Mouse (Mus musculus) stomach, postnatal 0 days (tissue): ENCODE results near the gene Aatk. TPM values are rescaled to one million over a fixed set of nuclear protein-coding genes. Genes with fewer than 3 reads are reported as not detected.

Experiments
- ATAC-seq: fragments of 200-750 bp; cut with Nextera tagmentation; 2 replicates; pipeline ENCODE4 v1.8.0; 2017; ENCODE audit not compliant: low FRiP score, low TSS enrichment
- DNase-seq: peaks from one replicate; pipeline ENCODE4 v3.0.0-alpha.2; 2016; ENCODE audit warnings: low spot score
- H3K27ac ChIP-seq: fragments of 300-500 bp; sonication (generic); replicated peaks from 2 replicates; pipeline ENCODE4 v1.5.1; 2014; ENCODE audit warnings: mild to moderate bottlenecking, control low read depth
- H3K27me3 ChIP-seq: fragments of 300-500 bp; sonication (generic); 2 replicates; pipeline ENCODE4 v1.6.1; 2014; ENCODE audit warnings: low read length; ENCODE audit not compliant: control insufficient read depth, insufficient read depth
- H3K36me3 ChIP-seq: fragments of 300-500 bp; sonication (generic); 2 replicates; pipeline ENCODE4 v1.6.1; 2014; ENCODE audit warnings: low read length, mixed read lengths; ENCODE audit not compliant: control insufficient read depth, insufficient read depth
- H3K4me1 ChIP-seq: fragments of 300-500 bp; sonication (generic); replicated peaks from 2 replicates; pipeline ENCODE4 v1.6.1; 2014; ENCODE audit warnings: antibody characterized with exemption; ENCODE audit not compliant: control insufficient read depth, insufficient read depth
- H3K4me2 ChIP-seq: fragments of 300-500 bp; sonication (generic); replicated peaks from 2 replicates; pipeline ENCODE4 v1.6.1; 2014; ENCODE audit warnings: low read depth, mild to moderate bottlenecking, control low read depth, moderate library complexity
- H3K4me3 ChIP-seq: fragments of 300-500 bp; sonication (generic); 2 replicates; pipeline ENCODE4 v1.5.1; 2014; ENCODE audit warnings: low read depth, low read length, control low read depth
- H3K9ac ChIP-seq: fragments of 300-500 bp; sonication (generic); 2 replicates; pipeline ENCODE4 v1.6.1; 2014; ENCODE audit warnings: mild to moderate bottlenecking, low read length, control low read depth, mixed read lengths
- H3K9me3 ChIP-seq: fragments of 300-500 bp; sonication (generic); 2 replicates; pipeline ENCODE4 v1.6.1; 2016; ENCODE audit warnings: low read length; ENCODE audit not compliant: control insufficient read depth
- CTCF ChIP-seq: IDR thresholded peaks from 2 replicates; pipeline ENCODE4 v1.5.1; 2016; ENCODE audit warnings: antibody characterized with exemption, low read depth, mild to moderate bottlenecking, moderate library complexity
- EP300 ChIP-seq: optimal IDR thresholded peaks from 2 replicates; pipeline ENCODE3; 2016; ENCODE audit warnings: antibody characterized with exemption
- WGBS: fragments of 180-500 bp; shearing (Covaris S2); extraction: QIAGEN DNeasy Blood & Tissue Kit; methylation state at CpG from one replicate; pipeline ENCODE4 v1.1.7; 2014; 5-methylcytosine and 5-hydroxymethylcytosine counted together
- polyA plus RNA-seq: library from polyadenylated mRNA; unstranded; fragments of >200 nt; fragmentation: Nextera tagmentation; extraction: Ambion mirVana; gene quantifications from 2 replicates; pipeline ENCODE4 v1.2.1, GENCODE M21; 2015

The Aatk gene
- polyA plus RNA-seq, 1 experiment from 2014 or later, result 1.6 TPM

DNA sequence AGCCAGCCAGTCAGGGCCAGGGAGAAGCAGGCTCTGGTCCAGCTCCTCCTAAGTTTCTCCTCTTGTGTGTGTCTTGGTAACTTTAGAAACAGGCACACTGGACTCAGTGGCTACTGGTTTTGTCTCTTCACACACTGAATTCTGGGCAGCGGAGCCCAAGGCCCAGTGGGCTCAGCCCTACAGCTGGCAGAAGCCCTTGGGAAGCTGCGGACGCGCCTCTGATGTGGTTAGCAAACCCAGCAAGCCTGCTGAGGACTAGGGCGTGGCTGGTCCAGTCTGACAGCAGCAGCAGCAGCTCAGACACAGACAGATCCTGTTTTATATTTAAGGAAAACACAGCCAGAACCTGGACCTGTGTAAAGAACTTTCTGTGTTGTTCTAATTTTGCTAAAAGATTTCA, 44.9 kb downstream of the Aatk start:
- H3K9me3 ChIP-seq, result no peaks in the 10 kb centered on the region
- no peaks in the 10 kb centered on the region for H3K4me1 ChIP-seq
- no peak overlapping the region for H3K27ac ChIP-seq
- TF ChIP-seq CTCF, result no peak
- TF ChIP-seq EP300, result no peak
- H3K27me3 ChIP-seq, result no peaks in the 10 kb centered on the region
- H3K9ac ChIP-seq, result no peak overlapping the region
- H3K4me3 ChIP-seq, result no peak overlapping the region
- H3K4me2 ChIP-seq, result no peak overlapping the region
- WGBS, result 81% methylated on average over 5 of the region's 5 CpGs
- ATAC-seq, result no peak
- peaks cover 13% of the 10 kb centered on the region; the same call in 1 of the 2 replicates for H3K36me3 ChIP-seq
- no peak for DNase-seq

- H3K4me3 ChIP-seq, result no peak overlapping the region
- no peak overlapping the region for H3K4me2 ChIP-seq
- no peaks in the 10 kb centered on the region for H3K9me3 ChIP-seq
- 87% methylated on average over 16 of the region's 16 CpGs for WGBS
- no peak for ATAC-seq
- no peaks in the 10 kb centered on the region for H3K4me1 ChIP-seq
- peaks cover 21% of the 10 kb centered on the region for H3K36me3 ChIP-seq
- DNase-seq, result no peak
- no peak for TF ChIP-seq EP300
- no peak for TF ChIP-seq CTCF
- H3K27me3 ChIP-seq, result no peaks in the 10 kb centered on the region
- no peak overlapping the region for H3K9ac ChIP-seq
- no peak overlapping the region for H3K27ac ChIP-seq
Measured at GRCm38 (mm10) chr11:119997351-119997750, 49.6 kb downstream of the Aatk start.

- no peak overlapping the region for H3K4me3 ChIP-seq
- no peaks in the 10 kb centered on the region for H3K9me3 ChIP-seq
- DNase-seq (peak; percentile 93), ATAC-seq (peak; percentile 64)
- H3K9ac ChIP-seq, result no peak overlapping the region
- peak overlapping the region; percentile 40 for H3K4me2 ChIP-seq
- peak overlapping the region; percentile 45; the same call in 1 of the 2 replicates for H3K27ac ChIP-seq
- H3K27me3 ChIP-seq, result no peaks in the 10 kb centered on the region
- H3K4me1 ChIP-seq, result peaks cover 9% of the 10 kb centered on the region
- TF ChIP-seq EP300 (no peak), CTCF (peak; percentile 99)
- WGBS, result 9% methylated on average over 10 of the region's 10 CpGs
- H3K36me3 ChIP-seq, result peaks cover 4% of the 10 kb centered on the region; the same call in 1 of the 2 replicates
Measured at GRCm38 (mm10) chr11:119991338-119991678, 55.7 kb downstream of the Aatk start.

GRCm38 (mm10) chr11:119990658-119991337, 56.2 kb downstream of the Aatk start:
- Histone ChIP-seq H3K27ac (peak overlapping the region; percentile 45; the same call in 1 of the 2 replicates), H3K9ac (0 out of 2 replicates have a peak overlapping the region, but pooled peaks have one; percentile 23), H3K4me3 (no peak overlapping the region), H3K36me3 (peaks cover 4% of the 10 kb centered on the region; the same call in 1 of the 2 replicates), H3K9me3 (no peaks in the 10 kb centered on the region), H3K4me1 (peaks cover 9% of the 10 kb centered on the region), H3K27me3 (no peaks in the 10 kb centered on the region), H3K4me2 (peak overlapping the region; percentile 40)
- WGBS, result 39% methylated on average over 10 of the region's 10 CpGs
- no peak; the same call in 1 of the 2 replicates for ATAC-seq
- no peak for TF ChIP-seq CTCF
- no peak for TF ChIP-seq EP300
- no peak for DNase-seq

DNA sequence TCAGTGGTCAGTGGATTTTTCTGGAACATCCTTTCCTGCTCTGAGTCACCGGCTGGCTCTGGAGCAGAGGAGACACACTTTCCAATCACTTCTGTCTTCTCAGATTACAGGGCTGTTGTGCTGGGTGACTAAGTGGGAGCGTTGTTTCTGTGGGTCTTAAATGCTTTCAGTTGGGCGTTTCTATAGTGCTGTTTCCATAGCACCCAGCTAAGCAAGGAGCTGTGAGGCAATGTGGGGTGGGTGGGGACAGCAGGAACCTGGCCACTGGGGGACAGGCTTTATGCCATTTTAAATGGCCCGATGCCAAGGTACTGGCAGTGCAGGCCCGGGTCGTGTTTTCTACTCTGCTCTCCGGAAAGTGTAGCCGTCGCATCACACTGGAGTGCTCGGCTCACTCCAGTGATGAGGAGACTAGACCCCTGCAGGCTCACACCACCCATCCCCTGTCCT, 57.8 kb downstream of the Aatk start:
- WGBS, result 20% methylated on average over 10 of the region's 10 CpGs
- ATAC-seq (peak; percentile 84), DNase-seq (peak; percentile 76)
- Histone ChIP-seq H3K27ac (peak overlapping the region; percentile 76), H3K4me2 (no peak overlapping the region), H3K27me3 (no peaks in the 10 kb centered on the region), H3K4me3 (no peak overlapping the region), H3K4me1 (peaks cover 9% of the 10 kb centered on the region), H3K9me3 (no peaks in the 10 kb centered on the region), H3K9ac (no peak overlapping the region), H3K36me3 (no peaks in the 10 kb centered on the region)
- TF ChIP-seq EP300 (no peak), CTCF (peak; percentile 35; the same call in 1 of the 2 replicates)

DNA sequence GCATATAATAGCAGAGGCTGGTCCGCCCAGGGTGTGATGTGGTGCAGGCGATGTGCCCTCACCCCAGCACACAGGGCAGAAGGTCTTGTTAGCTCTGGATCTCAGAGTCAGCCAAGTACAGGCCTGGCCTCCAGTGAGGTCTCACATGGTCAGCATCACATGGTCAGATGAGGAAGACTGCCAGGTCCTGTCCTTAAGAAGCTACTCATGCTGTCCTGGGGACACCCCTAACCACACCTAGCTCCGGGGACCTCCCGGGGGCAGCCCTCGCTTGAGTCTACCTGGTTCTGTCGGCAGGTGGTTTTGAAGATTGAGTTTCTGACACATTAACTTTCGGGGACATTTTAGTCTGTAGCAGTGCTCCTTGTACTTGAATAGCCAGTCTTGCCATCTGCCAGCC, 58.6 kb downstream of the Aatk start:
- Histone ChIP-seq H3K27me3 (no peaks in the 10 kb centered on the region), H3K4me2 (no peak overlapping the region), H3K4me1 (peaks cover 9% of the 10 kb centered on the region), H3K27ac (peak overlapping the region; percentile 76), H3K9ac (no peak overlapping the region), H3K4me3 (no peak overlapping the region), H3K36me3 (peaks cover 4% of the 10 kb centered on the region; the same call in 1 of the 2 replicates), H3K9me3 (no peaks in the 10 kb centered on the region)
- TF ChIP-seq CTCF (no peak), EP300 (no peak)
- ATAC-seq (no peak), DNase-seq (no peak)
- WGBS, result 77% methylated on average over 7 of the region's 7 CpGs
